Mouse (Mus musculus) forebrain, embryonic 16.5 days (tissue): Measurements from ENCODE around the gene Ly6g6f. TPM values are rescaled to one million over a fixed set of nuclear protein-coding genes. Genes with fewer than 3 reads are reported as not detected.

Experiments
- ATAC-seq: fragments of 200-750 bp; cut with Nextera tagmentation; 2 replicates; pipeline ENCODE4 v1.8.0; 2017; ENCODE audit warnings: mild to moderate bottlenecking, moderate library complexity
- H3K27ac ChIP-seq: fragments of 300-500 bp; sonication (generic); 2 replicates; pipeline ENCODE4 v1.5.1; 2014; ENCODE audit warnings: low read length, control low read depth
- H3K27me3 ChIP-seq: fragments of 300-500 bp; sonication (generic); replicated peaks from 2 replicates; pipeline ENCODE4 v1.6.1; 2014; ENCODE audit warnings: low read length; ENCODE audit not compliant: control insufficient read depth, insufficient read depth
- H3K36me3 ChIP-seq: fragments of 300-500 bp; sonication (generic); 2 replicates; pipeline ENCODE4 v1.6.1; 2014; ENCODE audit not compliant: control insufficient read depth, insufficient read depth
- H3K4me1 ChIP-seq: fragments of 300-500 bp; sonication (generic); replicated peaks from 2 replicates; pipeline ENCODE4 v1.6.1; 2014; ENCODE audit warnings: low read length; ENCODE audit not compliant: control insufficient read depth, insufficient read depth
- H3K4me2 ChIP-seq: fragments of 300-500 bp; sonication (generic); 2 replicates; pipeline ENCODE4 v1.6.1; 2014; ENCODE audit warnings: mild to moderate bottlenecking, low read length, control low read depth
- H3K4me3 ChIP-seq: fragments of 300-500 bp; sonication (generic); replicated peaks from 2 replicates; pipeline ENCODE4 v1.5.1; 2014; ENCODE audit warnings: mild to moderate bottlenecking, low read length, control low read depth
- H3K9ac ChIP-seq: fragments of 300-500 bp; sonication (generic); replicated peaks from 2 replicates; pipeline ENCODE4 v1.6.1; 2014; ENCODE audit warnings: low read depth, low read length, control low read depth
- H3K9me3 ChIP-seq: fragments of 300-500 bp; sonication (generic); 2 replicates; pipeline ENCODE4 v1.6.1; 2016; ENCODE audit warnings: low read length; ENCODE audit not compliant: control insufficient read depth
- WGBS: fragments of 180-500 bp; shearing (Covaris S2); extraction: QIAGEN DNeasy Blood & Tissue Kit; methylation state at CpG from one replicate; pipeline ENCODE4 v1.1.7; 2014; 5-methylcytosine and 5-hydroxymethylcytosine counted together
- polyA plus RNA-seq: library from polyadenylated mRNA; unstranded; fragments of >200 nt; fragmentation: Nextera tagmentation; extraction: Ambion mirVana; gene quantifications from 2 replicates; pipeline ENCODE4 v1.2.1, GENCODE M21; 2015

The Ly6g6f gene
- polyA plus RNA-seq, result not detected in 2 replicates

DNA sequence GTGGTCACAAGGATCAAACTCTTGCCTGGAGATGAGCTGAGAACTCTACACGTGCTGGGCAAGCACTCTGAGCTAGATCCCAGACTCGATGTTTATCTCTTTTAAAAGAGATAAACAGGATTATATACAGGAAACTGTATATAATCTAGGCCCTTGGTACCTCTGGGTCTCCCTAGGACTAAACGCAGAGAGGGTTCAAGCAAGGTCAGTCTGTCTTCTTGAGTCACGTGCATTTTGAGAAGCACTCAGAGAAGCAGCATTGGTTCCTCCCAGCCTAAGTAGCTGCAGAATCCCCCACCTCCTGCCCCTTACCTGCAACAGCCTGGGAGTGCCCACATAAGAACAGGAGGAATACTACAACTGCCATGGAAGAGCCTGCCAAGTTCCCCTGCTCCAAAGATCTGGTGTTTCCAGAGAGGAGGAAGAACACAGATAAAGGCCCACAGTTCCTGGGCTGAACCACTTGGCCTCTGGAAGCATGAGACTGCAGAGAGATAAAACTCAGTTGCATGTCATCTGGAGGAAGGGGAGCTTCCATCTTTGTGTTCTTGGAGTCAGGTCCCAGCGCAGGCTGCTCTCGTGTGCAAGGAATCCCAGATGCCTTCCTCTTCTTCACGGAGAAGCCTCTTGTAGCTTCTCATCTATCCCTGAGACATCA is at the start of gene Ly6g6f:
Gene Ly6g6f, minus strand, starts transcription at position 403 of the 658 bp plus-strand sequence.
- 84% methylated on average over 7 of the region's 7 CpGs for whole genome bisulfite sequencing
- H3K4me2 ChIP-seq, result no peak within 1 kb of the TSS
- H3K9ac ChIP-seq, result no peak within 1 kb of the TSS
- H3K9me3 ChIP-seq, result no peaks in the 10 kb centered on the region
- no peak for ATAC-seq
- H3K27me3 ChIP-seq, result no peaks in the 10 kb centered on the region
- H3K4me3 ChIP-seq, result no peak within 1 kb of the TSS
- peaks cover 11% of the 10 kb centered on the region for H3K4me1 ChIP-seq
- H3K36me3 ChIP-seq, result no peaks in the 10 kb centered on the region
- no peak within 1 kb of the TSS for H3K27ac ChIP-seq

DNA sequence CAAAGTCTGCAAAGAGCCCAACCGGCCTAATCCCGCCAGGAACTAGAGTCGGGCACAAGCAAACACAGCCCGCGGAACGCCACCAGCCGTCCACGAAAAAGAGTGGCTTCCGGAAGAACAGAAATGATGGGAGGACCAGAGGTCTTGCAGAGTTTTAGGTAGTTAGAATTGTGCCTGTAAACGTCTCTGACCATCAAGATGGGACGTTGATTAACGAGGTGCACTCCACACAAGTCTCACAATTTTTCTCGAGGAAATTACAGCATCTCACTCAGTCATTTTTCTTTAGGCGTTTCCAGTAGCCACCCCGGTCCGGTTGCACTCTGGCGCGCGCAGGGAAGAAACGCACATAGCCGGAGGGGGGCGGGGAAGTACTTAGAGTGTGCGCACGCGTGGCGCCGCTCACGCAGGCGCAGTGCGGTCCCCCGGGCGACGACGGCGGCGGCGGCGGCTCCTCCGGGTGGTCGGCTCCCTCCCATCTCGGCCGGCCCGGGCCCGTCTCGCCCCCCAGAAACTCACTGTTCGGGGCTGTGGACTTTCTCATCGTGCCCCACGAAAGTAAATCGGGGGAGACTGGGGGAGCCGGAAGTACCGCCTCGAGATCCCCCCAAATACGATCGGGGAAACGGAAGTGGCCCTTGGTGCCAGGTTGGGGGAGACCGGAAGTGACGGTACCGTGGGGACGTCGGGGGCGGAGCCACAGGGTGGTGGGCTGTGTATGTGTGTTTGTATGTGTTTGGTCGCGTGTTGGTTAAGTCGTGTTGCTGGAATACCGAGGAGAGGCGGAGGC is 49.6 kb upstream of the Ly6g6f start, which contains the start of gene Bag6:
Gene Bag6, plus strand, starts transcription at position 378 of the 790 bp plus-strand sequence.
- Histone ChIP-seq H3K9me3 (no peaks in the 10 kb centered on the region), H3K4me2 (peak within 1 kb of the TSS; percentile 82), H3K36me3 (peaks cover 10% of the 10 kb centered on the region), H3K9ac (peak within 1 kb of the TSS; percentile 82), H3K4me3 (peak within 1 kb of the TSS; percentile 92), H3K4me1 (peaks cover 27% of the 10 kb centered on the region), H3K27me3 (no peaks in the 10 kb centered on the region), H3K27ac (peak within 1 kb of the TSS; percentile 97)
- ATAC-seq, result peak; percentile 94
- under 1% methylated on average over 66 of the region's 66 CpGs for WGBS

DNA sequence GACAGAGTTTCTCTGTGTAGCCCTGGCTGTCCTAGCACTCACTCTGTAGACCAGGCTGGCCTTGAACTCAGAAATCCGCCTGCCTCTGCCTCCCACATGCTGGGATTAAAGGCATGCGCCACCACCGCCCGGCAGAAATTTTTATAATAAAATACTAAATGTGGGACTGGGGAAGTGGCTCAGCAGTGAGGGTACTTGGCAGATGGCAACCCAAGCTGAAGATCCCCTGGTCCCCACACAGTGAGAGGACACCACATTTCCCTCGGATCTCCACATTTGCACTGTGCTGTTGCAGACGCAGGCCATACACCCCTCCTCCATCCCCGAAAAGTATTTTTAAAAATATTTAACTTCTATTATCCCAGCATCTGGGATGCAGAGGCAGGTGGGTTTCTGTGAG is 48.1 kb upstream of the Ly6g6f start:
- Histone ChIP-seq H3K27me3 (no peaks in the 10 kb centered on the region), H3K4me1 (peaks cover 23% of the 10 kb centered on the region), H3K27ac (no peak overlapping the region), H3K4me2 (no peak overlapping the region), H3K9ac (no peak overlapping the region), H3K9me3 (no peaks in the 10 kb centered on the region), H3K36me3 (no peaks in the 10 kb centered on the region; the same call in 1 of the 2 replicates), H3K4me3 (no peak overlapping the region)
- no peak for ATAC-seq
- 94% methylated on average over 7 of the region's 7 CpGs for WGBS

DNA sequence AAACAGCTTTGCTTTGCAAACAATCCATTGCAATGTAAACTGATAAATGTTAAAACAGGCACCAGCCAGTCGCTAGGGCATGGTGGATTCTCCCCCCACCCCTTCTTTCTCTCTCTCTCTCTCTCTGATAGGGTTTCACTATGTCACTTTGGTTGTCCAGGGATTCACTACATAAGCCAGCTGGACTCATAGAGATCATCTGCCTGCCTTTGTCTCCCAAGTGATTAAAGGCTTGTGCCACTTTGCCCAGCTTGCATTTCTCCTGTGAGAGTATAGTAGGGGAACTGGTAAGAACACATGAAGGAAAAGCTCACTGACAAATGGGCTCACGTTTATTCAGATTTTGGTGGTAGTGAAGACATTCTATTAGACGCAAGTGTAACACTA is 46.8 kb upstream of the Ly6g6f start:
- no peak for ATAC-seq
- Histone ChIP-seq H3K4me1 (peaks cover 16% of the 10 kb centered on the region), H3K9me3 (no peaks in the 10 kb centered on the region), H3K27me3 (no peaks in the 10 kb centered on the region), H3K4me2 (no peak overlapping the region), H3K36me3 (no peaks in the 10 kb centered on the region), H3K9ac (no peak overlapping the region), H3K27ac (no peak overlapping the region), H3K4me3 (no peak overlapping the region)
- 80% methylated on average over 3 of the region's 3 CpGs for WGBS

DNA sequence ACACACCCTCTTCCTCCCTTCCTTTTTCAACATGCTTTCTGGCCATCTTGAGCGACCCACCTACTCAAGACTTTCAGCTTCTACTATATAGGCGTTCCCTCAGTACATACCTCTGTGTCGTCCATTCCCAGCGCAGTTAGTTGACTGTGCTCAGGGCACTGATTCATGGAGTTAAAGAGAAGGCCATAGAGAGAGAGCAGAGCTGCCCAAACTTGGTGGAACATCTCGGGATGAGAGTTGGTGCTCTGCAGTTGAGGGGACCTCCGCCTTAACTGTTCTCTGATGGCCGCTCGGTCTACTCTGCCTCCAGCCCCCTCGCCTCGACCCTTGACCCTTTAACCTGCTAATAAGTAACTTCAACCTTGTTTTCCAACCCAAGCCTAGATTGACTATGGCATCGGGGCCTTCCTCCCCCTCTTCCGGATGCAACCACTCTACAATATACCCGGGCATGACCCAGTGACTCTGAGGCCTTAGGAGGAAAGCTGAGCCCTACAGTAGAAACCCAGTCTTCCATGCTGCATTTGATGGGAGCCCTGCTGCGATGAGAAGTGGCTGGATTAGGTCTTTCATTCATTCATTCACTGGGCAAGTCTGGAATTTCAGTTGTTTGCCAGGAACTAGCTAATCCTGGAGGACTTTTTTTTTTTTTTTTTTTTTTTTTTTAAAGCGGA is 46.2 kb upstream of the Ly6g6f start, which contains the start of gene Apom:
Gene Apom, minus strand, starts transcription at position 551 of the 674 bp plus-strand sequence.
- Histone ChIP-seq H3K36me3 (no peaks in the 10 kb centered on the region), H3K9ac (no peak within 1 kb of the TSS), H3K27me3 (no peaks in the 10 kb centered on the region), H3K4me3 (no peak within 1 kb of the TSS), H3K4me2 (no peak within 1 kb of the TSS), H3K4me1 (peaks cover 16% of the 10 kb centered on the region), H3K9me3 (no peaks in the 10 kb centered on the region), H3K27ac (no peak within 1 kb of the TSS)
- ATAC-seq, result no peak
- 84% methylated on average over 15 of the region's 15 CpGs for WGBS

DNA sequence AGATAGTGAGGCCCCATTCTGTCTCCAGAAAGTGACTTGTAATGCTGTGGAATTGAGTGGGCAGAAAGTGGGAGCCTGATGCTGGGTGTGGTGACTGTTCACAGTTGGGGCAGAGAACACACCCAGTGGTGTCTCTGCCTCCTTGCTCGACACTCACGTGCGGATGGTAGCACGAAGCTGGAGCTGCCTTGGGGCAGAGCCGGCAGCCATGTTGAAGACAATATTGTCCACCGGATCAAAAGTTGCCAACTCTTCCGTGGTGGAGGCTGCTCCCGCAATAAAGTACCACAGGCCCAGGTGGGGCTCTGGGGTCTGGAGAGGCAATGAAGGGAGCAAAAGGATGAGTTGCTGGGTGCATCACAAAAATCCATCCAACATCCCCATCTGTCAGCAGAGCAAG is 45.6 kb upstream of the Ly6g6f start:
- Histone ChIP-seq H3K4me1 (peaks cover 16% of the 10 kb centered on the region), H3K27me3 (no peaks in the 10 kb centered on the region), H3K27ac (no peak overlapping the region), H3K4me3 (no peak overlapping the region), H3K36me3 (no peaks in the 10 kb centered on the region), H3K9ac (no peak overlapping the region), H3K4me2 (no peak overlapping the region), H3K9me3 (no peaks in the 10 kb centered on the region)
- 92% methylated on average over 8 of the region's 8 CpGs for WGBS
- ATAC-seq, result no peak

DNA sequence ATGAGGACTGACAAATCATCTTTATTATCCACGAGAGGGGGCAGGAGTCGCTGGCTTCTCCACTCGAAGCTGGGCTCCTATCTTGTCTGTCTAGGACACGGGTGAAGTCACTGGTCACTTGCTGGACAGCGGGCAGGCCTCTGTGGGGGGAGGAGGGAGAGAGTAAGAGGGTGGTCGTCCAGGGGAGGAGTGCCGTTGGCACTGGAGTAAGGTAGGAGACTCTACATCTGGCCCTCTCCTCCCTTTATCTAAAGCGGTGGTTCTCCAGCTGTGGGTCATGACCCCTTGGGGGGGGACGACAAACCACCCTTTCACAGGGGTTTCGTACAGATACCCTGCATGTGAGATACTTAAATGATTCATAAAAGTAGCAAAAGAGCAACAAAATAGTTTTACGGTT is 43.6 kb upstream of the Ly6g6f start:
- no peak overlapping the region for H3K4me3 ChIP-seq
- no peak overlapping the region for H3K9ac ChIP-seq
- no peak overlapping the region for H3K4me2 ChIP-seq
- ATAC-seq, result no peak
- no peaks in the 10 kb centered on the region for H3K9me3 ChIP-seq
- H3K27me3 ChIP-seq, result no peaks in the 10 kb centered on the region
- H3K4me1 ChIP-seq, result peaks cover 24% of the 10 kb centered on the region
- H3K36me3 ChIP-seq, result peaks cover under 1% of the 10 kb centered on the region; the same call in 1 of the 2 replicates
- H3K27ac ChIP-seq, result no peak overlapping the region
- 82% methylated on average over 11 of the region's 11 CpGs for WGBS

DNA sequence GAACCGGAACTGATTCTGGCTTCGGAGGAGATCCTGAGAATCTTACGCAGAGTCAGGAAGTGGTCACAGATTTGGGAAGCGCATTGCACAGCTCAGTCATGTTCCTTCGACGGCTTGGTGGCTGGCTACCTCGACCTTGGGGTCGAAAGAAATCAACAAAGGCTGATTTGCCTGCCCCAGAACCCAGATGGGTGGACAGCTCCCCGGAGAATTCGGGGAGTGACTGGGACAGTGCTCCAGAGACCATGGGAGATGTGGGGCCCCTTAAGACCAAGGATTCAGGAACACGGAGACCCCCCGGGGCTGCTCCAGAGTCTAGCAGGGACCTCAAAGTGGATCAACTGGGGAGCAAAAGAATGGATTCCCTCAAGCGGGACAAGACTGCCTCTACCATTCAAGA is 41.6 kb upstream of the Ly6g6f start:
- Histone ChIP-seq H3K4me2 (peak overlapping the region; percentile 75), H3K27me3 (no peaks in the 10 kb centered on the region), H3K4me1 (peaks cover 30% of the 10 kb centered on the region), H3K36me3 (peaks cover 5% of the 10 kb centered on the region; the same call in 1 of the 2 replicates), H3K4me3 (peak overlapping the region; percentile 73), H3K9ac (0 out of 2 replicates have a peak overlapping the region, but pooled peaks have one; percentile 83), H3K9me3 (no peaks in the 10 kb centered on the region), H3K27ac (no peak overlapping the region)
- no peak for ATAC-seq
- WGBS, result 78% methylated on average over 13 of the region's 13 CpGs

DNA sequence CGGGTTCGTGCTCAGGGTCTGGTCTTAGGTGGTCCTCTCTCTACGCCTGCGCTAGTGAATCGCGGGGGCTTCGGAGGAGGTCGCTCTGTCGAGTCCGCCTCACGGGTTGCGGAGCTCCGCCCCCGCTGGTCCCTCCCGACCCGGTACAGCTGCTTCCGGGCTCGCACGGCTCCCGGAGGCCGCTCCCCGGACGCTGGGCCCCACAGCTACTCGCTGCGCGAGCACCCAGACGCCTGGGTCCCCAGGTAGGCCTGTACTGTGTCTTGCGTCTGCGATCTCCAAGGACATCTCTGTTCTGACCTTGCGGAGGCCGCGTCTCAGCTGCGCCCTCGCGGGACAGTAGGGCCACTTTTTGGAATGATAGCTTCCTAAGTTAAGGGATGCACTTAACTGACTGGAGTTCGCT is 40.8 kb upstream of the Ly6g6f start, which contains the start of gene D17H6S53E:
Gene D17H6S53E, plus strand, starts transcription at position 168 of the 406 bp plus-strand sequence.
- Histone ChIP-seq H3K27me3 (no peaks in the 10 kb centered on the region), H3K9me3 (no peaks in the 10 kb centered on the region), H3K4me2 (peak within 1 kb of the TSS; percentile 75), H3K36me3 (peaks cover 5% of the 10 kb centered on the region; the same call in 1 of the 2 replicates), H3K27ac (peak within 1 kb of the TSS; percentile 67), H3K4me1 (peaks cover 30% of the 10 kb centered on the region), H3K9ac (peak within 1 kb of the TSS; percentile 83), H3K4me3 (peak within 1 kb of the TSS; percentile 73)
- peak; percentile 32 for ATAC-seq
- WGBS, result under 1% methylated on average over 36 of the region's 36 CpGs
